Mouse (Mus musculus) spleen, adult 2 months (tissue): ENCODE data around the gene Rpa1. TPM values are rescaled to one million over a fixed set of nuclear protein-coding genes. Genes with fewer than 3 reads are reported as not detected.

Source experiments
- DNase-seq, 2 experiments: peaks; one replicate each; pipeline versions ENCODE4 v3.0.0 to v3.0.0-alpha.2; 2012 to 2021; ENCODE audit warnings: low spot score in 2 of 2, low read depth in 1 of 2
- H3K27ac ChIP-seq: fragments of 200-500 bp; 2 replicates; pipeline ENCODE4 v1.5.1; 2012; ENCODE audit warnings: low read length, inconsistent platforms; ENCODE audit not compliant: insufficient read depth
- H3K27me3 ChIP-seq: fragments of 200-500 bp; 2 replicates; pipeline ENCODE4 v1.6.1; 2012; ENCODE audit warnings: mild to moderate bottlenecking, moderate library complexity, low read length, inconsistent platforms; ENCODE audit not compliant: control insufficient read depth, insufficient read depth
- H3K36me3 ChIP-seq: fragments of 200-500 bp; 2 replicates; pipeline ENCODE4 v1.6.1; 2012; ENCODE audit warnings: mild to moderate bottlenecking, low read length, inconsistent platforms; ENCODE audit not compliant: control insufficient read depth, insufficient read depth
- H3K4me1 ChIP-seq: fragments of 200-500 bp; 2 replicates; pipeline ENCODE4 v1.6.1; 2011; ENCODE audit warnings: inconsistent platforms; ENCODE audit not compliant: control insufficient read depth, insufficient read depth, insufficient read length
- H3K4me3 ChIP-seq: fragments of 200-500 bp; 2 replicates; pipeline ENCODE4 v1.5.1; 2011; ENCODE audit warnings: mild to moderate bottlenecking, inconsistent platforms; ENCODE audit not compliant: insufficient read depth, insufficient read length; ENCODE audit errors: extremely low read depth
- CTCF ChIP-seq: fragments of 200-500 bp; IDR thresholded peaks from 2 replicates; pipeline ENCODE4 v1.5.1; 2011; ENCODE audit warnings: mild to moderate bottlenecking, inconsistent platforms; ENCODE audit not compliant: insufficient read depth, insufficient read length, insufficient replicate concordance; ENCODE audit errors: extremely low read depth
- POLR2A ChIP-seq: fragments of 200-500 bp; IDR thresholded peaks from 2 replicates; pipeline ENCODE4 v1.6.1; 2011; ENCODE audit warnings: low read depth, low read length, inconsistent platforms
- WGBS: fragments of 180-500 bp; shearing (Covaris S2); methylation state at CpG from one replicate; pipeline ENCODE4 v1.1.7; 2018; 5-methylcytosine and 5-hydroxymethylcytosine counted together
- polyA plus RNA-seq: library from polyadenylated mRNA; depleted of rRNA; stranded (reverse); fragments of >200 nt; gene quantifications from 2 replicates; pipeline ENCODE4 v1.2.3, GENCODE M21; 2012

Gene Rpa1
- polyA plus RNA-seq, 1 experiment: 23.6 TPM

DNA sequence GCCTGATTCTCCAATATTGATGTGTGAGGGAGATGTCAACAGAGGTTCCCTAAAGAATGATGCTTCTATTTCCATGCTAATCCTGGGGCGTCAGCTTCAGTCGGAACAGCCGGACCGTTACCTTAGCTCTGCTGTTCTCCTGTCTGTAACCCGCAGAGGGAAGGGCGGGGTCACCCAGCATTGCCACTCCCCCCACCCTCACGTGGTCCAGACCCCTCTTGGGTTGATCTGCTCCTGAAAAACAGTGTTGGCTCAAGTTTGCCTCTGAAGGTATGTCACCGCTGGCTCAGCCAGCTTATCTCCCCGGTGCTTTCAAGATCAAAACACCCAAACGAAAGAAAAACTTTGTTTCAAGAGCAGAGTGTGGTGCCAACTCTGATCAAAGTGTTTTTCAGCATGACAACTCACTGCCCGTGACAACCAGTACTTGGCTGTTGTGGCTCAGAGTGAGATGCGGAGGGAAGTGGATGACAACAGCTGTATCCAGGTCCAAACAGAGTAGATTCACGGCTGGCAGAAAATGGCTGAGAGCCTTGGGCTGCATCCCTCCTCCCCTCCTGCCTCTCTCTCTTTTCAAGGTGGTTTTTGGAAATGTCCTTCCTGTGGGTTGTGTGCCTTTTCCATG lies 65.5 kb downstream of the Rpa1 start:
- TF ChIP-seq POLR2A: no peak
- no peak for TF ChIP-seq CTCF
- WGBS: 20% methylated on average over 13 of the region's 13 CpGs
- Histone ChIP-seq H3K4me3 (no peak overlapping the region; the same call in 1 of the 2 replicates), H3K4me1 (peaks cover 18% of the 10 kb centered on the region; the same call in 1 of the 2 replicates), H3K27me3 (no peaks in the 10 kb centered on the region), H3K36me3 (no peaks in the 10 kb centered on the region), H3K27ac (peak overlapping the region; percentile 10; the same call in 1 of the 2 replicates)
- DNase-seq: peak; percentile 52 to 59

DNA sequence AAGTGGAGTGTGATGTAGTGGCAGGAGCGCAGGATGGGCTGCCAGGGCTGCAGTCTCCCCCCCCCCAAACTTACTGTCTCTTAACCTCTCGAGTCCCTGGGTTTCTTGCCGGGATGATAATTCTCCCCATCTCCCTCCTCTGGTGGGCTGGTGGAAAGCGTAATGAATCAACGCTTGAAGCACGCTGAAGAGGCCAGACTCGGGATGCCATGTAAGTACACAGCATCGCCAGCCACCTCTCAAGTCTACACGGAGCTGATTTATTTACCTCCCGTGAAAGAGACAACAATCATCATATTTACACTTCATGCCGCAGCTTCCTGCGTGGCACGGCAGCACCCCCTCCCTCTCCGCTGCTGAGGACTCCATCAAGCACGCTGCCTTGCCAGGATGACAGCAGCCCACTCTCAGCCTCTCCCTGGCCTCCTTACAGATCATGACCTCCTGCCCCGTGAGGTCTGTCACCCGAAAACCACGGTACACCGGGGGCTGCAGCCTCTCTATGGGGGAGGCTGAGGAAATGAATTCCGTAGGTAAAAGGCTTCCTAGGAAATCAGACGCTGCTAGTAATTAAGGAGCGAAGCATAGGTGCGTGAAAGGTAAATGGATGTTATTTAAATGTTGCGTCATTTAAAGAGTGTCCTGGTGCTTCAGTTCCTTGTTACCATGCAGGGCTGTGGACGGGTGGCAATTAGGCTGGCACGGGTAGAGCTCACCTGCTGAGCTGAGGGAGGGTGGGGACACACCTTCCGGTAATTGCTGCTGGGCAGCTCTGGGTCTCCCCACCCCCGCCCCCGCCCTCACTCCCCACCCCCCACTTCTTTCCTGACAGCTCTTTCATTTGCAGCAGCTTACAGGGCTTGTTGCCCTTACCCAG lies 66.5 kb downstream of the Rpa1 start:
- Histone ChIP-seq H3K4me3 (no peak overlapping the region), H3K27ac (peak overlapping the region; percentile 2; the same call in 1 of the 2 replicates), H3K4me1 (peaks cover 18% of the 10 kb centered on the region; the same call in 1 of the 2 replicates), H3K36me3 (no peaks in the 10 kb centered on the region), H3K27me3 (no peaks in the 10 kb centered on the region)
- TF ChIP-seq POLR2A: no peak
- no peak for TF ChIP-seq CTCF
- 52% methylated on average over 29 of the region's 29 CpGs for WGBS
- DNase-seq: no peak

DNA sequence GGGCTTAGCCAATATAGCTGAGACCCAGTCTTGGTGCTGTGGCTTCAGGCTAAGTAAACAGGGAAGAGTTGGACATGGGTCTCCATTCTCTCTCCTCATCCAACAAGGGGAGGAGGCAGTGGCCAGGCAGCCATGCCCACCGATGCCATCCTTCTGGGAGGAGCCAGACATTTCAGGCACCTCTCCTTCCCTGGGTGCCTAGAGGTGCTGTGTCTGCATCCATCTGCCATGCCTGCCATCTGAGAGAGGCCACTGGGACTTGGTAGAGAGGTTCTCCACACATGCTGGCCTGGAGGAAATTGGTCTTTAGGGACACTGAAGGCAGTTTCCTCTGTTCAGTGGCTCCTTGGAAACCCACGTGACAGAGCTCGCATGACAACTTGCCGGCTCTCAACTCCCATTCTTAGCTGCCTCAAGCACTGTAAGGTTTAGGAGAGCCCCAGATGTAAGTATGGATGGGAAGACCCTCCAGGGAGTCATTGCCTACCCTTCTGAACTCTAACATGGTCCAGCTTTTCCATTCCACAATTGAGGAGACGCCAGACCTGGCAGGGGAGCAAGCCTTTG lies 67.6 kb downstream of the Rpa1 start:
- no peak overlapping the region for H3K4me3 ChIP-seq
- H3K27ac ChIP-seq: no peak overlapping the region
- 86% methylated on average over 5 of the region's 5 CpGs for WGBS
- H3K4me1 ChIP-seq: peaks cover 18% of the 10 kb centered on the region; the same call in 1 of the 2 replicates
- no peak for DNase-seq
- no peaks in the 10 kb centered on the region for H3K36me3 ChIP-seq
- H3K27me3 ChIP-seq: no peaks in the 10 kb centered on the region
- TF ChIP-seq CTCF: no peak
- no peak for TF ChIP-seq POLR2A

- H3K4me3 ChIP-seq: no peak overlapping the region
- TF ChIP-seq CTCF: no peak
- no peak for TF ChIP-seq POLR2A
- peaks cover 18% of the 10 kb centered on the region; the same call in 1 of the 2 replicates for H3K4me1 ChIP-seq
- H3K27ac ChIP-seq: peak overlapping the region; percentile 66
- 72% methylated on average over 3 of the region's 5 CpGs for WGBS
- no peaks in the 10 kb centered on the region for H3K27me3 ChIP-seq
- DNase-seq: no peak
- H3K36me3 ChIP-seq: no peaks in the 10 kb centered on the region
These were observed 68.1 kb downstream of the Rpa1 start for GRCm38 (mm10) chr11:75280066-75280410.

DNA sequence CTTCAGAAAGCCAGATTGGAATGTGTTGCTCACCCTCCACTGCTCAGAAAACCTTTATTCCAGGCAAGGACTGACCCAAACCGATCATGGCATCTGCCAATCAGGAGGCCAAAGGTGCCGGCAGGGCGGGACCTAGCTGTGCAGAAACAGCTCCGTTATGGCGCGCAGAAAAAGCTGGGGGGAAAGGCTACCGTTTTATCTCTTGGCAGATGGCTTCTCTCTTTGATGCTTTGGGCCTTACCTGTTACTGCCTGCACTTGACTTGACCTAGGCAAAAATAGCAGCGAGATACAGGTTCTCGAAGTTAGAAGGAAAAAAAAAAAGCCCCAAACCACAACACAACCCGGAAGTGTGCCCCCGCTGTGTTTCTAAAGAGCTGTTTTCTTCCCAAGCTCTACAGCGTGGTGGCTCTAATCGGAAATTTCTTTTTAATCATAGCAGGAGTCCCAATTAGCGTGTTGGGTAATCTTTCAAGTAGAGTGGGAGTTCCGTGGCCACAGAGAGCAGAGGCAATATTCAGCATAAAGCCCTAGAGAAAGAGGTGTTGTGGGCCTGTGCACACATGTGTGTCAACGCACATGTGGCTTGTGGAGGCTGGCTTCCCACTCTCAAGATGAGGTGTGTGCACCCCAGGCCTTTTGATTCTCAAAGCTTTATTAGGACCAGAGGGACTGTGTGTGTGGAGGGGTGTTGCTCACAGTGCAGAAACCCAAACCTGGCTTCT lies 68.6 kb downstream of the Rpa1 start:
- H3K4me1 ChIP-seq: peaks cover 20% of the 10 kb centered on the region; the same call in 1 of the 2 replicates
- no peaks in the 10 kb centered on the region for H3K36me3 ChIP-seq
- H3K4me3 ChIP-seq: peak overlapping the region; percentile 44
- DNase-seq: peak; percentile 22 to 43
- H3K27ac ChIP-seq: peak overlapping the region; percentile 66
- no peaks in the 10 kb centered on the region for H3K27me3 ChIP-seq
- WGBS: 5% methylated on average over 16 of the region's 16 CpGs
- TF ChIP-seq CTCF: no peak
- no peak for TF ChIP-seq POLR2A

GRCm38 (mm10) chr11:75279013-75279341 lies 69.1 kb downstream of the Rpa1 start:
- DNase-seq: no peak
- Histone ChIP-seq H3K27ac (peak overlapping the region; percentile 66), H3K4me1 (peaks cover 24% of the 10 kb centered on the region; the same call in 1 of the 2 replicates), H3K36me3 (no peaks in the 10 kb centered on the region), H3K27me3 (no peaks in the 10 kb centered on the region), H3K4me3 (peak overlapping the region; percentile 44; the same call in 1 of the 2 replicates)
- 46% methylated on average over 4 of the region's 4 CpGs for WGBS
- TF ChIP-seq CTCF: no peak
- no peak for TF ChIP-seq POLR2A
